In the genomic region with DNA sequence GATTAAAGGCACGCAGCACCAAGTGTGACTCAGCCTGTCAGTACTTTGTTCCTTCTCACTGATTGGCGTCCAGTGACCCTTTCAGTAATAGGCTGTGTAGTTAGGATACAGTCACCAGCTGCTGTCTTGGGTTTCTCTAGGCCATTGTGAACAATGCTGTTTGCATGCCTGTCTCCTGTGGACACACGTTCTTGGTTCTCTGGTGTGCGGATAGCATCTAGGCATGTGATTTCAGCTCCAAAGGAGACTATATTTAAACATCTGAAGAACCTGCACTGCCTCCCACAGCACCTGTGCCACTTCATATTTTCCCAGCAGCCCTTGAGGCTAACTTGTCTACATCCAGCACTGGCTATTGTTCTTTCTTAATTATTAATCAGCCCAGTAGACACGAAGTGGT, we compare ENCODE assay signal across 15 mouse cellular contexts.
"Had no signal": no experiment of that assay in that cellular context is flagged by ENCODE, and none has a peak within 500 bp of the region (broad histone marks: within the 10 kb centered on the region; RNA-seq: fewer than 3 reads in every experiment).

No protein-coding gene starts in this region.

- ATAC-seq: liver, postnatal 0 days had no signal

- H3K27ac ChIP-seq: kidney, embryonic 15.5 days; limb, embryonic 15.5 days; liver, embryonic 13.5 days; lung, embryonic 15.5 days; macrophage; midbrain, embryonic 12.5 days; neural tube, embryonic 12.5 days; stomach, embryonic 15.5 days had no signal

- DNase-seq: kidney, postnatal 14 days; liver, embryonic 13.5 days; liver, postnatal 0 days; lung, postnatal 14 days; right cerebral cortex, postnatal 14 days; thymus, adult 2 months; thymus, postnatal 25 days had no signal

- H3K4me3 ChIP-seq: kidney, embryonic 15.5 days; limb, embryonic 15.5 days; liver, embryonic 13.5 days; lung, embryonic 15.5 days; megakaryocyte, embryonic 14.5 days; midbrain, embryonic 12.5 days; neural tube, embryonic 12.5 days; stomach, embryonic 15.5 days had no signal

- H3K27me3 ChIP-seq: limb, embryonic 15.5 days; liver, embryonic 13.5 days; lung, embryonic 15.5 days; midbrain, embryonic 12.5 days; neural tube, embryonic 12.5 days; stomach, embryonic 15.5 days had no signal
